Mouse (Mus musculus) limb, embryonic 14.5 days (tissue): Measurements from ENCODE around the gene Set. TPM values are rescaled to one million over a fixed set of nuclear protein-coding genes. Genes with fewer than 3 reads are reported as not detected.
"Not testable (repeated sequence)": the region's sequence is repeated elsewhere in the genome, so short reads cannot be mapped to it uniquely, and the experiment has no call there.

Experiments used
- ATAC-seq: fragments of 200-750 bp; cut with Nextera tagmentation; 2 replicates; pipeline ENCODE4 v1.8.0; 2017; ENCODE audit warnings: low read depth, moderate number of reproducible peaks, moderate TSS enrichment; ENCODE audit not compliant: low FRiP score
- DNase-seq: peaks from one replicate; pipeline ENCODE4 v3.0.0-alpha.2; 2015; ENCODE audit warnings: low spot score
- H3K27ac ChIP-seq: fragments of 300-500 bp; sonication (generic); replicated peaks from 2 replicates; pipeline ENCODE4 v1.5.1; 2014; ENCODE audit warnings: low read depth, mild to moderate bottlenecking, low read length, moderate library complexity, mixed read lengths
- H3K27me3 ChIP-seq: fragments of 300-500 bp; sonication (generic); 2 replicates; pipeline ENCODE4 v1.6.1; 2014; ENCODE audit warnings: low read length, mixed read lengths; ENCODE audit not compliant: control insufficient read depth, insufficient read depth
- H3K36me3 ChIP-seq: fragments of 300-500 bp; sonication (generic); 2 replicates; pipeline ENCODE4 v1.6.1; 2014; ENCODE audit warnings: mild to moderate bottlenecking, low read length, moderate library complexity, mixed read lengths; ENCODE audit not compliant: control insufficient read depth, insufficient read depth
- H3K4me1 ChIP-seq: fragments of 300-500 bp; sonication (generic); 2 replicates; pipeline ENCODE4 v1.6.1; 2014; ENCODE audit warnings: antibody characterized with exemption, low read length, mixed read lengths; ENCODE audit not compliant: control insufficient read depth, insufficient read depth
- H3K4me2 ChIP-seq: fragments of 300-500 bp; sonication (generic); replicated peaks from 2 replicates; pipeline ENCODE4 v1.6.1; 2014; ENCODE audit warnings: low read depth, mild to moderate bottlenecking, low read length, moderate library complexity; ENCODE audit not compliant: severe bottlenecking
- H3K4me3 ChIP-seq: fragments of 300-500 bp; sonication (generic); replicated peaks from 2 replicates; pipeline ENCODE4 v1.5.1; 2014; ENCODE audit warnings: low read length
- H3K9ac ChIP-seq: fragments of 300-500 bp; sonication (generic); 2 replicates; pipeline ENCODE4 v1.6.1; 2014; ENCODE audit warnings: mild to moderate bottlenecking, low read depth, low read length, moderate library complexity; ENCODE audit not compliant: severe bottlenecking
- H3K9me3 ChIP-seq: fragments of 300-500 bp; sonication (generic); 2 replicates; pipeline ENCODE4 v1.6.1; 2016; ENCODE audit warnings: low read length; ENCODE audit not compliant: control insufficient read depth
- POLR2A ChIP-seq: fragments of 200-500 bp; IDR thresholded peaks from 2 replicates; pipeline ENCODE4 v1.8.0; 2012; ENCODE audit warnings: inconsistent platforms, mild to moderate bottlenecking, moderate library complexity, borderline replicate concordance; ENCODE audit not compliant: insufficient read depth, insufficient read length; ENCODE audit errors: extremely low read depth
- WGBS: fragments of 180-500 bp; shearing (Covaris S2); extraction: QIAGEN DNeasy Blood & Tissue Kit; methylation state at CpG from one replicate; pipeline ENCODE4 v1.1.7; 2014; 5-methylcytosine and 5-hydroxymethylcytosine counted together
- polyA plus RNA-seq, 2 experiments: library from polyadenylated mRNA; depleted of rRNA in 1 of 2; stranded (reverse) in 1 of 2; unstranded in 1 of 2; fragments of >200 nt; fragmentation: Nextera tagmentation in 1 of 2; extraction: Ambion mirVana in 1 of 2; gene quantifications; 2 replicates each; pipeline versions ENCODE4 v1.2.1 to v1.2.3; 2012 to 2014

Set gene
- polyA plus RNA-seq, 2 experiments: 295 to 426 TPM

DNA sequence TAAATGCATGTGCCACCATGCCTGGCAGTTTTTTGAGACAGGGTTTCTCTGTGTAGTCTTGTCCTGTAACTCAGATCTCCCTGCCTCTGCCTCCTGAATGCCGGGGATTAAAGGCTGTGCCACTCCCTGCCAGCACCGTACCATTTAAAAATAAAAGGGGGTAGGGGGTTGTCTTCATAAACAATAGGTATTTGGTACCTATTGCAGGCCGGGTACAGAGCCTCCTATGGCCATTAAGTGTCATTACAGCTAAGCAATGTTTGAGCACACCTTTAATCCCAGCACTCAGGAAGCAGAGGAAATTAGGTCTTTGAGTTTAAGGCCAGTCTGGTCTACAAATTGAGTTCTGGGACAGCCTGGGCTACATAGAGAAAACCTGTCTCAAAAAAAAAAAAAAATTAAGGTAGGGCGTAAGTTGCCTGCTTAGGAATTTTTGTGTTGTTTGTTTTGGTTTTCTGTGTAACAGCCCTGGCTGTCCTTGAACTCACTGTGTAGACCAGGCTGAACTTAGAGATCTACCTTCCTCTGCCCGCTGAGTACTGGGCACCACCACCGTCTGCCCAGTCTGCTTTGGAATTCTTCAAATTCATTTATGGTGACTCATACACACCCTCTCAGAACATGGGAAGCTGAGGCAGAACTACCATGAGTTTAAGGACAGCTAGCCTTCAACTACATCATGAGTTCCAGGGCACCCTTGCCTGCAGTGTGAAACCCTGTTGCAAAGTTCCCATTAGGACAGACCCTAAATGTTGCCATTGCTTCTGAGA lies 5.0 kb upstream of the Set start:
- no peak for TF ChIP-seq POLR2A
- ATAC-seq (no peak), DNase-seq (no peak)
- Histone ChIP-seq H3K36me3 (no peaks in the 10 kb centered on the region), H3K27ac (no peak overlapping the region), H3K4me2 (no peak overlapping the region), H3K4me1 (no peaks in the 10 kb centered on the region), H3K4me3 (no peak overlapping the region), H3K9ac (no peak overlapping the region), H3K9me3 (no peaks in the 10 kb centered on the region), H3K27me3 (no peaks in the 10 kb centered on the region)
- WGBS: 30% methylated on average over 6 of the region's 6 CpGs

DNA sequence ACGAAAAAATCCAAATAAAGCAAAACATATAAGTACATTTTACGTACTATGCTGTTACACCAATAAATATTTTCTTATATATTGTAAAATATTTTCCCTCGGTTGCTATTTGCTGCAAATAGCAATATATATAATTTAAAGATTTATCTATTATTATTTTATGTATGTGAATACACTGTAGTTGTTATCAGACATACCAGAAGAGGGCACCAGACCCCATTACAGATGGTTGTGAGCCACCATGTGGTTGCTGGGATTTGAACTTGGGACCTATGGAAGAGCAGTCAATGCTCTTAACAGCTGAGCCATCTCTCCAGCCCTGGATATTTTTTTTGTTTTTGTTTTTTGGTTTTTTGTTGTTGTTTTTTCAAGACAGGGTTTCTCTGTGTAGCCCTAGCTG lies 1.9 kb upstream of the Set start:
- DNase-seq, H3K9ac ChIP-seq, H3K36me3 ChIP-seq, H3K27ac ChIP-seq, H3K4me1 ChIP-seq, ATAC-seq, H3K27me3 ChIP-seq, H3K4me3 ChIP-seq, H3K9me3 ChIP-seq, H3K4me2 ChIP-seq: not testable (repeated sequence)
- 89% methylated on average over 3 of the region's 3 CpGs for WGBS

DNA sequence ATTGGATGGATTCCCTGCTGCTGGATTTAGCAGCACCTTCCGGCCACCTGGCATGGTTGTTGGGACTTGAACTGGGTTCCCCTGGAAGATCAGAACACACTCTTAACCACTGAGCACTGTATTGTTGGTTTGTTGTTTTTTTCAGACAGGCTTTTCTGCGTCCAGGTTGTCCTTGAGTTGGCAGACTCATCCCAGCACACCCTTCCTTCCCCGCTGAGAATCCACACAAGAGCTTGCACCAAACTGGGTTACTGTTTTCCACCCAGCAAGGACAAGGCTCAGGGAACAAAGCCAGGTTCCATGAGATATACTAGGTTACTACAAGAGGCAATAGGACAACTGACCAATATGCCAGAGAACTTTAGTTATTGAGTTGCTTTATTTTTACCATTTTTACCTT lies 442 bp upstream of the Set start:
- H3K4me2 ChIP-seq: no peak overlapping the region
- TF ChIP-seq POLR2A: no peak
- no peaks in the 10 kb centered on the region for H3K36me3 ChIP-seq
- H3K27me3 ChIP-seq: no peaks in the 10 kb centered on the region
- no peak overlapping the region for H3K27ac ChIP-seq
- no peak overlapping the region for H3K9ac ChIP-seq
- no peak overlapping the region for H3K4me3 ChIP-seq
- no peak for ATAC-seq
- no peaks in the 10 kb centered on the region for H3K9me3 ChIP-seq
- no peaks in the 10 kb centered on the region for H3K4me1 ChIP-seq
- WGBS: 93% methylated on average over 3 of the region's 3 CpGs
- no peak for DNase-seq

DNA sequence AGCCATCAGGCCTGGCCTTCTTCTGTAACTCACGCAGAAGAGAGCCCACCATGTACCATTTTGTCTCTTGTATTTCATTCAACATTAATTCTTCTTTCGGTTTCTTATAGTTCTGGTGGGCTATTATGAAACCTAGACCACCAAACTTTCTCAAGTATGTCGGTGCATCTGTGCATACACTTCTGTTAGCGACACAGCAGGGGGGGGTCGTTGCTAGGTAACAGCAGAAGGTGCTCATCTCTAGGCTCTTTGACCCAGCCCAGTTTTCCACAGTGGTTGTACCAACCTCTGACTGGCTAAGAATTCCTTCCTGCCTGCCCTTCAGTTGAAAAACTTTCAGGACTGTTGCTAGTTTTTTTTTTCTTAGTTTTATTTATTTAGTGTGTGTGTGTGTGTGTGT lies 1.2 kb downstream of the Set start:
- H3K27ac ChIP-seq: no peak overlapping the region
- whole genome bisulfite sequencing: 60% methylated on average over 5 of the region's 5 CpGs
- no peak overlapping the region for H3K4me2 ChIP-seq
- H3K4me1 ChIP-seq: peaks cover 2% of the 10 kb centered on the region
- H3K9me3 ChIP-seq: no peaks in the 10 kb centered on the region
- no peak overlapping the region for H3K9ac ChIP-seq
- H3K36me3 ChIP-seq: no peaks in the 10 kb centered on the region
- no peaks in the 10 kb centered on the region for H3K27me3 ChIP-seq
- H3K4me3 ChIP-seq: no peak overlapping the region
- DNase-seq (no peak), ATAC-seq (no peak)
- TF ChIP-seq POLR2A: no peak

DNA sequence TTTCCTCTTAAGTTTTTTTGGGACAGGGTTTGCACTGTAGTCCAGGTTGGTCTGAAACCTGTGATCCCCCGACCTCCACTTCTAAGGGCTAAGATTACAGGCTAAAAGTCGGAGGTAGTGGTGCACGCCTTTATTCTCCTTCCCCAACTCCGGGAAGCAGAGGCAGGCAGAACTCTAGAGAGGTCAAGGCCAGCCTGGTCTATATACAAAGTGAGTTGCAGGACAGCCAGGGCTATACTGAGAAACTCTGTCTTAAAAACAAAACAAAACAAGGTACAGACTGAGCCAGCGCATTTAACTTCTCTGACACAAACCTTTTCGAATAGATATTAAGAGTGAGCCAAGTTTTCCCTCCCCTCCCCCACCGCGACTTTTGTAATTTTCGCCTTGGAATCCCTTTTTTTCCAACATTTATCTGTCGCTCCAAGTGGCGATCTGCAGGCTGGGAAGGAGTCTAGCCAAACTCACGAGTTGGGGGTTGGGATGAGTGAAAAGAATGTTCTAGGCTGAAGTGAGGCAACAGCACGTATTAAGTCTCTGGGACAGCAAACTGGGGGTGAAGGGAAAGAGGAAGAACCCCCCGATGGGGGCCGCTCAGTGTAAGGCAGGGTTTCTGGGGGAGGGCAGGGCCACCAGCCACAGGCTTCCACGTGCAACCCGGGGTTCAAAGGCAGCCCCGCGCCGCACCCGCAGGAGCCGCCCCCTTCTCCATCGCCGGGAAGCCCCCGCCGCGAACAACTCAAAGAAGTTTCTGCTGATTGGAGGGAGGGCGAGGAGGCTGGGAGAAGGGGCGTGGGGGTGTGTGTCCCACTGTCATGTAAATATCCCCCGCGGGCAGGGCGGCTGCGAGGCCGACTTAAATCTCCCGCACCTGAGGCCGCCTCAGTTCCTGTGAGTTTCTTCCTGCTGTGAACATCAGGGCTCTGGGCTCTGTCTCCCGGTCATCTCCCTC lies 4.3 kb downstream of the Set start:
- no peaks in the 10 kb centered on the region for H3K9me3 ChIP-seq
- peak overlapping the region; percentile 59 for H3K4me3 ChIP-seq
- ATAC-seq (peak; percentile 9; the same call in 1 of the 2 replicates), DNase-seq (peak; percentile 75)
- H3K4me1 ChIP-seq: peaks cover 20% of the 10 kb centered on the region
- no peaks in the 10 kb centered on the region for H3K27me3 ChIP-seq
- no peaks in the 10 kb centered on the region for H3K36me3 ChIP-seq
- H3K27ac ChIP-seq: peak overlapping the region; percentile 80
- WGBS: 13% methylated on average over 23 of the region's 37 CpGs
- no peak for TF ChIP-seq POLR2A
- H3K9ac ChIP-seq: peak overlapping the region; percentile 59
- H3K4me2 ChIP-seq: peak overlapping the region; percentile 74
